Mouse (Mus musculus) bone marrow, adult 2 months (tissue): ENCODE measurements around the gene Ly6g6f. TPM values are rescaled to one million over a fixed set of nuclear protein-coding genes. Genes with fewer than 3 reads are reported as not detected.
A peak's percentile ranks its signal among the peaks of the same experiment; 100 is the strongest.

ENCODE experiments used
- H3K27ac ChIP-seq: fragments of 200-500 bp; 2 replicates; pipeline ENCODE4 v1.5.1; 2012; ENCODE audit warnings: low read depth, mild to moderate bottlenecking, control low read depth, inconsistent platforms, low read length; ENCODE audit not compliant: control insufficient read depth, poor library complexity, insufficient read depth
- H3K4me1 ChIP-seq: fragments of 200-500 bp; 2 replicates; pipeline ENCODE4 v1.6.1; 2011; ENCODE audit warnings: low read length; ENCODE audit not compliant: control insufficient read depth, insufficient read depth
- H3K4me3 ChIP-seq: fragments of 200-500 bp; replicated peaks from 2 replicates; pipeline ENCODE3; 2011; ENCODE audit warnings: mild to moderate bottlenecking, low read depth, low read length, control low read depth; ENCODE audit not compliant: control insufficient read depth
- CTCF ChIP-seq: fragments of 200-500 bp; IDR thresholded peaks from 2 replicates; pipeline ENCODE4 v1.5.1; 2011; ENCODE audit warnings: low read length, control low read depth; ENCODE audit not compliant: control insufficient read depth, insufficient read depth
- POLR2A ChIP-seq: fragments of 200-500 bp; IDR thresholded peaks from 2 replicates; pipeline ENCODE4 v1.6.1; 2011; ENCODE audit warnings: low read depth, mild to moderate bottlenecking, control low read depth, low read length, borderline replicate concordance; ENCODE audit not compliant: control insufficient read depth
- WGBS: fragments of 180-500 bp; shearing (Covaris S2); methylation state at CpG from one replicate; pipeline ENCODE4 v1.1.7; 2018; 5-methylcytosine and 5-hydroxymethylcytosine counted together
- polyA plus RNA-seq: library from polyadenylated mRNA; stranded (reverse); fragments of >200 nt; gene quantifications from 2 replicates; pipeline ENCODE4 v1.2.4, GENCODE M21; 2011; ENCODE audit warnings: low replicate concordance; ENCODE audit not compliant: missing spikeins, insufficient read depth, insufficient read length

Gene Ly6g6f
- polyA plus RNA-seq, 1 experiment = 53.1 TPM

- WGBS = 51% methylated on average over 6 of the region's 6 CpGs
These were observed 5.2 kb downstream of the Ly6g6f start for GRCm38 (mm10) chr17:35080248-35080647.

DNA sequence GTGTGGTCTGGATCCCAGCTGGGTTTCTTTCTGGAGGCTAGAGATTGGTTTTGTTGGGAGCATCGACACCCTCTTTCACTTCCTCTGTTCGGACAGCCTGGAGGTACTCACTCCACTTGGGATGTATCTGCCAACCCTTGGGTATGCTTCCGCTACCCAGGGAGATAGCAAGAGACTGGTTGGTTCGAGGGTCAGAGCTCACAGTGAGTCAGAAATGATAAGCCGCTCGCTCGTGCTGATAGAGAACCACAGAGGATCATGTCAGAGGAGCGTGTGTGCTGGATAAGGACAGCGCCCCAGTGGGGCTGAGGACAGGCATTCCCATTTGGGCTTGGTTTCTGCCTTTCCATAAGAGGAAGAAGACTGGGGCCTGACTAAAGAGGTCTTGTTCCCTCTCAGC is 5.6 kb downstream of the Ly6g6f start:
- TF ChIP-seq CTCF (peak; percentile 12; the same call in 1 of the 2 replicates), POLR2A (no peak)
- peaks cover 5% of the 10 kb centered on the region; the same call in 1 of the 2 replicates for H3K4me1 ChIP-seq
- no peak overlapping the region for H3K4me3 ChIP-seq
- 39% methylated on average over 9 of the region's 9 CpGs for WGBS
- peak overlapping the region; percentile 50; the same call in 1 of the 2 replicates for H3K27ac ChIP-seq

More at GRCm38 (mm10) chr17:35080248-35080647, 5.2 kb downstream of the Ly6g6f start:
- Histone ChIP-seq H3K4me1 (peaks cover 5% of the 10 kb centered on the region; the same call in 1 of the 2 replicates), H3K4me3 (no peak overlapping the region), H3K27ac (peak overlapping the region; percentile 2; the same call in 1 of the 2 replicates)
- TF ChIP-seq CTCF (no peak), POLR2A (no peak)

DNA sequence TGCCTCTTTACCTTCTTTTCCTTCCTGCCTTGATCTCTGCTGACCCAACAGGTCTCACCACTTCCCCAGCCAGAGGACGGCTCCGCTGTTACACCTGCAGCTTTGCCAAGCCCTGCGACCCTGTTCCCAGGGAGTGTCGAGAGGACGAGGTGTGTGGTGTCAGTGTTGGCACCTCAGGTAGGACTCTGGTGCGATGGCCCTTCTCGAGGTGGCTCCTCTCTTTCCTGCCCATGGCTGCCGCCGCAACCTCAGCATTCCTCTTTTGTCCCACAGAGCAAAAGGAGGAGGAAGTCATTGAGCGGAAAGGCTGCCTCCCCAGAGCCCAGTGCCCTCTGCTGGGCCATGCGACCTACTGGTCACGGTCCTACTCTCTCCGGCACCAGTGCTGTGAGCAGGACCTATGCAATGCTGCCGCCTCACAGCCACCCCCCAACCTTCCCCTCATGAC is 7.6 kb downstream of the Ly6g6f start, which contains the start of gene Ly6g6d:
Gene Ly6g6d (minus strand): TSS at position 280 of the 448 bp plus-strand sequence.
- TF ChIP-seq POLR2A (0 out of 2 replicates have a peak, but pooled peaks have one; percentile 27), CTCF (peak; percentile 60)
- Histone ChIP-seq H3K4me1 (peaks cover 5% of the 10 kb centered on the region; the same call in 1 of the 2 replicates), H3K4me3 (peak within 1 kb of the TSS; percentile 4), H3K27ac (no peak within 1 kb of the TSS)
- WGBS = 4% methylated on average over 14 of the region's 14 CpGs

GRCm38 (mm10) chr17:35077285-35077684 is 8.1 kb downstream of the Ly6g6f start:
- no peak overlapping the region for H3K4me3 ChIP-seq
- peaks cover 5% of the 10 kb centered on the region; the same call in 1 of the 2 replicates for H3K4me1 ChIP-seq
- 11% methylated on average over 2 of the region's 2 CpGs for WGBS
- TF ChIP-seq CTCF (no peak), POLR2A (no peak)
- H3K27ac ChIP-seq = no peak overlapping the region

DNA sequence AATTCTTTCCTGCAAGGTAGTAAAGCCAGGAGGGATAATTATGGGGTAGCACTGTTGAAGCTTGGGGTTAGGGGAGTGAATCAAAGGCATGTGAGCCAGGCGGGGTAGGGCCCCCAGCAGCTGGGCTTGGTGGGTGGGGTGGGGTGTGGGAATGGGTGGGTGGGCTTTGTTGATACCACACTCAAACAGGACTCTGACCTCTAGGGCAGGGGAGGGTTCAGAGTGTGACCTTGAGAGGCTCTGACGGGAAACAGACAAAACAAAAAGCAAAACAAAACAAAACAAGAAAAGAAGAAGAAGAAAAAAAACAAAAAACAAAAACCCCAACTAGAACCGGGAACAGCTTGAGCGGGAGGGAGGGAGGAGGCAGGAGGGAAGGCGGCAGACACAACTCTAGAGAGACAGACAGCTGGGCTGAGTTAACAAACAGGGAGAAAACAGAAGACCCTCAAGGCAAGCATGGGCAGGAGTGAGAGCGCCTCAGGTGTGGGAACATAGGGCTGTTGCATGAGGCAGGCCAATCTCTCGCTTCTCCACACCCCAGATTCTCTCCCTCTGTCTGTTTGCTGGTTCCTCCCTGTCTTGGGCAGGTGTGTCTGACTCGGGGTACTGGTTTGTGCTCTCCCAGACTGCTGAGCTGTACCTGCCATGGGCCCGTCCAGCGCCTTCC is 8.8 kb downstream of the Ly6g6f start, which contains the start of gene Ly6g6e:
Gene Ly6g6e (plus strand): TSS at position 396 of the 670 bp plus-strand sequence.
- H3K4me3 ChIP-seq = peak within 1 kb of the TSS; percentile 4
- no peak within 1 kb of the TSS for H3K27ac ChIP-seq
- 63% methylated on average over 10 of the region's 10 CpGs for WGBS
- H3K4me1 ChIP-seq = peaks cover 5% of the 10 kb centered on the region; the same call in 1 of the 2 replicates
- TF ChIP-seq CTCF (no peak), POLR2A (no peak)

DNA sequence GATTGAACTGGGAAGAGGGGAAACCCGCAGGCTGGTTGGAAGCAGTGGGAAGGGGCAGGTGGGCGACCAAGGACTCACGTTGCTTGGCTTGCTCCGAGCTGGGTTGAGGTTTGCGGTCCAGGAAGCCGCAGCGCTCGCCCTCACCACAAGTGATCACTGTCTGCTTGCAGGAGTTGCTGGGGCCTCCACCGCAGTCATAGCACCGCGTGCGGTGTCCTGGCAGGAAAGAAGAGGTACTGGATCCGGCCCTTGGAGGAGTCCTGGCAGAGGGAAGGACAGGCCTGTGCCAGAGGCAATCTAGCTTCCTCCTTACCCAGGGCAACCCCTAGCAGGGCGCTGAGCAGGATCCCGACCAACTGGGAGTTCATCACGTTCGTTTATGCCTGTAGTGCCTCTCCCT is 11.3 kb downstream of the Ly6g6f start:
- H3K4me1 ChIP-seq = peaks cover 5% of the 10 kb centered on the region; the same call in 1 of the 2 replicates

GRCm38 (mm10) chr17:35071454-35071853 is 14.0 kb downstream of the Ly6g6f start:
- no peak for TF ChIP-seq CTCF
- TF ChIP-seq POLR2A = no peak
- 79% methylated on average over 9 of the region's 9 CpGs for WGBS

More for the DNA sequence above, 11.3 kb downstream of the Ly6g6f start:
- WGBS = 4% methylated on average over 17 of the region's 17 CpGs
- Histone ChIP-seq H3K4me3 (no peak overlapping the region), H3K27ac (no peak overlapping the region)
- TF ChIP-seq POLR2A (no peak), CTCF (no peak)

DNA sequence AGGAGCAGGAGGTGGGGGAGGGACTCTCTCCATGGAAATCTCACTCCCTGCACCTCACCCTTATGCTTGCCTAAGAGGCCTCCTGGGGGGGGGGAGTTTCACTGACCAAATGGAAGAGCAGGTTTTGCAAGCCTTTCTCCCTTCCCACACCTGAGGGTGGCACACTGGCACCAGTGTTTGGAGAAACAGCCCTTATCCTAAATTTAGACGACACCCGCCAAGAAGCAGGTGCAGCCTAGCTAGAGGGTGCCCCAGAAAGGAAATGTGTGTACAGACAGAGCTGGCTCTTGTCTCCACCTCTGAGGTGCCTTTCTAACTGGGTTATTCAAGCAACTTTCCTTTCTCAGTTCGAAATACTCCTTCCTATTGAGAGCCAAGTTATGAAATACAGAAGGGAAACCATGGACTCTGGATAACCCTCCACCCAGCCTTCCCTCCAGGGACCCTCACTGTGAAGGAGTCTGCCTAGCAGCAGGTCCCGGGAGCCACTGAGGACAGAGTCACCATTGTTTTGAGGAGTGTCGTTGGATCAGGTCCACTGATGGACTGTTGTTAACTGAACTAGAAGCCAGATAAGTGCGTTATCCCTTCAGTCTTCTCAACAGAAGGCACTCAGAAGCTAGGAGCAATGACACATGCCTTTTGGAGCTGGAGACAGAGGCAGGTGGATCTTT is 14.7 kb downstream of the Ly6g6f start:
- 35% methylated on average over 6 of the region's 6 CpGs for WGBS
- H3K27ac ChIP-seq = no peak overlapping the region
- TF ChIP-seq POLR2A (no peak), CTCF (no peak)
- no peaks in the 10 kb centered on the region for H3K4me1 ChIP-seq
- H3K4me3 ChIP-seq = no peak overlapping the region

More at GRCm38 (mm10) chr17:35071454-35071853, 14.0 kb downstream of the Ly6g6f start:
- H3K4me3 ChIP-seq = no peak overlapping the region
- H3K27ac ChIP-seq = no peak overlapping the region
- H3K4me1 ChIP-seq = no peaks in the 10 kb centered on the region
